In the genomic region with DNA sequence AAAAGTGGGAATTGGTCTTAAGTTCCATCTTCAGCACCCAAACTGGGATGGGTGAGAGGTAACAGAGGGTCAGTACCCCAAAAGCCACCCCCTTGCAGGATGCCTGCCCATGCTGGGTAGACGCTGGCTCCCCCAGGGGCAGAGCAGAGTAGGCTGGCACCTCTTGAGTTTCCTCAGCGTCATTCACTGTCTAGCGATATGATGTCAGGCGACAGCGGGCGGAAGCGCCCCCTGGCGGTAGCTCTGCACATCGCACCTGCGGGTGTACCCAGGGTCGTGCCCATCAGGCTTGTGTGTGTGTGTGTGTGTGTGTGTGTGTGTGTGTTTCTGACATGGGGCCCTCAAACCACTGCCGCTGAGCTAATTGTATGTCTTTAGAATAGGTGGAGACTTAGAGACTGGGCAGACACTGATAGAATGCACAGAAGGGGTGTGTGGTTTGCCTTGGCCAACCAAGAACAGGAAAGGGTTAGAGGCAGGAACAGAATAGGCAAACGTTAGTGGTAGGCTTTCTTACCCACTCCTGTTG, we compare ENCODE assay signal across 8 mouse cellular contexts. TPM values are rescaled to one million over a fixed set of nuclear protein-coding genes. Genes with fewer than 3 reads are reported as not detected.
DNase-seq lines count a peak whose midpoint lies in the region; ATAC-seq and TF ChIP-seq lines count a peak whose summit lies in the region.

No protein-coding gene starts in this region.

- in situ Hi-C loops in ES-E14 (cut with MboI; ENCODE audit: low sequenced_read_pairs in 2 of 2, unreplicated experiment in 2 of 2): loop anchor here in 1 of 2 experiments (10.0 kb wide), 1 partner anchor 145 kb away; a partner anchor contains a TSS

- 5% methylated on average over 13 of the region's 13 CpGs for WGBS in forebrain, embryonic 11.5 days
- 3% methylated on average over 13 of the region's 13 CpGs for WGBS in lung, embryonic 15.5 days
- 1% methylated on average over 13 of the region's 13 CpGs for WGBS in olfactory bulb, adult 2 months

- ATAC-seq in forebrain, embryonic 11.5 days (replicated peaks; ENCODE audit: low FRiP score): peak; percentile 80
- ATAC-seq in lung, embryonic 15.5 days (ENCODE audit: borderline replicate concordance, extremely low read depth, low FRiP score, low TSS enrichment): peak; percentile 73

- H3K4me3 ChIP-seq in ES-E14 (ENCODE audit: insufficient read depth in 1 of 2, low read depth in 1 of 2, low read length in 2 of 2, poor library complexity in 1 of 2, severe bottlenecking in 1 of 2): no peak overlapping the region
- no peak overlapping the region for H3K4me3 ChIP-seq in forebrain, embryonic 11.5 days (ENCODE audit: low read depth, low read length)
- no peak overlapping the region for H3K4me3 ChIP-seq in lung, embryonic 15.5 days
- no peak overlapping the region for H3K4me3 ChIP-seq in olfactory bulb, adult 2 months (ENCODE audit: insufficient read depth, low read depth, low read length)

- TF ChIP-seq CTCF in olfactory bulb, adult 2 months (IDR thresholded peaks at IDR 0.05; ENCODE audit: insufficient read depth, low read depth, low read length): peak; percentile 97

- H3K27ac ChIP-seq in ES-E14 (ENCODE audit: insufficient read depth, low read depth, low read length, poor library complexity, severe bottlenecking): no peak overlapping the region
- H3K27ac ChIP-seq in forebrain, embryonic 11.5 days (ENCODE audit: low read depth, low read length): no peak overlapping the region
- no peak overlapping the region for H3K27ac ChIP-seq in lung, embryonic 15.5 days
- no peak overlapping the region for H3K27ac ChIP-seq in olfactory bulb, adult 2 months (ENCODE audit: insufficient read depth, low read depth, low read length)

- no peaks in the 10 kb centered on the region for H3K27me3 ChIP-seq in forebrain, embryonic 11.5 days (ENCODE audit: control insufficient read depth, insufficient read depth, low read length)
- no peaks in the 10 kb centered on the region for H3K27me3 ChIP-seq in lung, embryonic 15.5 days

- no peak for DNase-seq in ES-E14 (ENCODE audit: low read depth, low spot score)
- DNase-seq in c-Kit-negative CD71-positive TER-119-positive erythroid progenitor cells, embryonic 14.5 days (ENCODE audit: low read depth, low spot score): peak; percentile 64
- DNase-seq in forebrain, embryonic 11.5 days (ENCODE audit: low spot score): peak; percentile 93
- peak; percentile 84 to 92 for DNase-seq in heart, postnatal 10 days
- peak; percentile 73 to 82 for DNase-seq in layer of hippocampus, adult 18-20 months (ENCODE audit: low spot score in 2 of 2)
- peak; percentile 90 for DNase-seq in thymus, postnatal 25 days

- no peak for TF ChIP-seq POLR2A in olfactory bulb, adult 2 months (IDR thresholded peaks at IDR 0.05; ENCODE audit: insufficient read depth, low read depth, low read length)

- H3K9ac ChIP-seq in ES-E14 (ENCODE audit: insufficient read depth, low read depth, low read length, poor library complexity, severe bottlenecking): no peak overlapping the region
- no peak overlapping the region for H3K9ac ChIP-seq in forebrain, embryonic 11.5 days (ENCODE audit: low read length)
- no peak overlapping the region for H3K9ac ChIP-seq in lung, embryonic 15.5 days

- H3K9me3 ChIP-seq in ES-E14 (ENCODE audit: control insufficient read depth, insufficient read depth, low read depth, low read length): no peaks in the 10 kb centered on the region
- no peaks in the 10 kb centered on the region for H3K9me3 ChIP-seq in forebrain, embryonic 11.5 days (ENCODE audit: control insufficient read depth, low read length)
- no peaks in the 10 kb centered on the region for H3K9me3 ChIP-seq in lung, embryonic 15.5 days

- peaks cover 1 to 2% of the 10 kb centered on the region in 2 experiments; a peak in 2 of 4 replicates for H3K4me1 ChIP-seq in ES-E14 (ENCODE audit: control insufficient read depth in 2 of 2, insufficient read depth in 2 of 2, low read length in 2 of 2, poor library complexity in 1 of 2)
- no peaks in the 10 kb centered on the region for H3K4me1 ChIP-seq in forebrain, embryonic 11.5 days (replicated peaks; ENCODE audit: control insufficient read depth, insufficient read depth, low read length)
- 0 out of 2 replicates have a peak, but pooled peaks cover 2% of the 10 kb centered on the region for H3K4me1 ChIP-seq in lung, embryonic 15.5 days
- H3K4me1 ChIP-seq in olfactory bulb, adult 2 months (ENCODE audit: control insufficient read depth, insufficient read depth, low read length): peaks cover 4% of the 10 kb centered on the region

- H3K4me2 ChIP-seq in forebrain, embryonic 11.5 days (ENCODE audit: low read depth, low read length, severe bottlenecking): no peak overlapping the region
- no peak overlapping the region for H3K4me2 ChIP-seq in lung, embryonic 15.5 days

- intact Hi-C loops in heart, postnatal 10 days (cut with DNase I): loop anchor here (2.0 to 10.0 kb wide), 2 partner anchors 147 to 405 kb away; a partner anchor contains a TSS

- no peaks in the 10 kb centered on the region for H3K36me3 ChIP-seq in ES-E14 (ENCODE audit: control insufficient read depth, insufficient read depth, low read length, poor library complexity, severe bottlenecking)
- H3K36me3 ChIP-seq in forebrain, embryonic 11.5 days (ENCODE audit: control insufficient read depth, insufficient read depth, low read length): no peaks in the 10 kb centered on the region
- no peaks in the 10 kb centered on the region for H3K36me3 ChIP-seq in lung, embryonic 15.5 days

TF ChIP-seq in ES-E14, 5 proteins besides CTCF, POLR2A, EP300 and RAD21:
- TF ChIP-seq ZC3H11A (IDR thresholded peaks at IDR 0.05; ENCODE audit: borderline replicate concordance, low read depth, low read length): no peak
- no peak for TF ChIP-seq MAFK (IDR thresholded peaks at IDR 0.05; ENCODE audit: insufficient read depth, low read depth, low read length)
- 0 out of 2 replicates have a peak, but pooled peaks have one; percentile 7 for TF ChIP-seq ZNF384 (IDR thresholded peaks at IDR 0.05; ENCODE audit: low read depth, low read length)
TF ChIP-seq in ES-E14: peak in this region for 1.

RNA-seq across cellular contexts. Expression of a gene that starts 8.7 kb away (rescaled TPM):
- 9.1 and 11.2 TPM in 2 replicates for total RNA-seq in ES-E14 (2012; rRNA removed)
- 1.7 and 2.6 TPM in 2 replicates for polyA plus RNA-seq in forebrain, embryonic 11.5 days (2014; fragmentation: Nextera tagmentation; extraction: Ambion mirVana)
- 100 to 1,000 TPM in 1 of 2 experiments, 10 to 100 TPM in 1; 31.0 to 100 TPM for total RNA-seq in heart, postnatal 10 days (2021)
- 10 to 100 TPM; 41.9 to 43.2 TPM for total RNA-seq in layer of hippocampus, adult 18-20 months (2021)
- polyA plus RNA-seq in lung, embryonic 15.5 days (2015; fragmentation: Nextera tagmentation; extraction: Ambion mirVana): 61.4 and 68.1 TPM in 2 replicates
- not detected in 2 replicates for polyA plus RNA-seq in olfactory bulb, adult 2 months (2012; ENCODE audit: insufficient read depth, insufficient read length, low replicate concordance, missing spikeins)

RNA-seq across cellular contexts. Expression of a gene that starts 9.7 kb away (rescaled TPM):
- 43.7 and 54.9 TPM in 2 replicates for total RNA-seq in ES-E14 (2012; rRNA removed)
- 35.1 and 39.2 TPM in 2 replicates for polyA plus RNA-seq in forebrain, embryonic 11.5 days (2014; fragmentation: Nextera tagmentation; extraction: Ambion mirVana)
- 10 to 100 TPM; 37.9 to 40.5 TPM for total RNA-seq in heart, postnatal 10 days (2021)
- total RNA-seq in layer of hippocampus, adult 18-20 months (2021): 10 to 100 TPM; 46.7 TPM
- polyA plus RNA-seq in lung, embryonic 15.5 days (2015; fragmentation: Nextera tagmentation; extraction: Ambion mirVana): 41.7 and 43.8 TPM in 2 replicates
- polyA plus RNA-seq in olfactory bulb, adult 2 months (2012; ENCODE audit: insufficient read depth, insufficient read length, low replicate concordance, missing spikeins): 167 TPM in 1 of 2 replicates, not detected in the other

RNA-seq across cellular contexts. Expression of a gene that starts 18.7 kb away (rescaled TPM):
- total RNA-seq in ES-E14 (2012; rRNA removed): 21.9 and 37.4 TPM in 2 replicates
- polyA plus RNA-seq in forebrain, embryonic 11.5 days (2014; fragmentation: Nextera tagmentation; extraction: Ambion mirVana): 6.6 and 15.1 TPM in 2 replicates
- total RNA-seq in heart, postnatal 10 days (2021): 10 to 100 TPM; 21.6 to 23.2 TPM
- 10 to 100 TPM; 36.7 to 39.9 TPM for total RNA-seq in layer of hippocampus, adult 18-20 months (2021)
- 3.2 and 3.5 TPM in 2 replicates for polyA plus RNA-seq in lung, embryonic 15.5 days (2015; fragmentation: Nextera tagmentation; extraction: Ambion mirVana)
- polyA plus RNA-seq in olfactory bulb, adult 2 months (2012; ENCODE audit: insufficient read depth, insufficient read length, low replicate concordance, missing spikeins): not detected in 2 replicates

RNA-seq across cellular contexts. Expression of a gene that starts 48.1 kb away (rescaled TPM):
- 68.2 and 115 TPM in 2 replicates for total RNA-seq in ES-E14 (2012; rRNA removed)
- polyA plus RNA-seq in forebrain, embryonic 11.5 days (2014; fragmentation: Nextera tagmentation; extraction: Ambion mirVana): 333 and 334 TPM in 2 replicates
- 100 to 1,000 TPM; 120 to 121 TPM for total RNA-seq in heart, postnatal 10 days (2021)
- total RNA-seq in layer of hippocampus, adult 18-20 months (2021): 100 to 1,000 TPM; 235 to 247 TPM
- 280 and 282 TPM in 2 replicates for polyA plus RNA-seq in lung, embryonic 15.5 days (2015; fragmentation: Nextera tagmentation; extraction: Ambion mirVana)
- not detected in 2 replicates for polyA plus RNA-seq in olfactory bulb, adult 2 months (2012; ENCODE audit: insufficient read depth, insufficient read length, low replicate concordance, missing spikeins)
